In genomic region chr9:56363306-56363705, GRCm38 (mm10) we compare ENCODE assay signal across 24 mouse cellular contexts.
"Had no signal": no experiment of that assay in that cellular context is flagged by ENCODE, and none has a peak within 500 bp of the region (broad histone marks: within the 10 kb centered on the region; RNA-seq: fewer than 3 reads in every experiment).

No protein-coding gene starts in this region.

- DNase-seq: gastrocnemius, adult 2 months; gastrocnemius, postnatal 10 days; gastrocnemius, postnatal 25 days; heart, adult 18-20 months; heart, postnatal 10 days; heart, postnatal 4 days; kidney, adult 18-20 months; kidney, adult 8-10 months; kidney, postnatal 10 days; kidney, postnatal 36 days; layer of hippocampus, adult 9-11 months; layer of hippocampus, postnatal 36 days; left cerebral cortex, postnatal 4 days had no signal

- H3K9ac ChIP-seq: heart, embryonic 12.5 days; hindbrain, embryonic 12.5 days; hindbrain, embryonic 14.5 days; intestine, embryonic 15.5 days; limb, embryonic 13.5 days; limb, embryonic 15.5 days had no signal

- H3K27ac ChIP-seq: gastrocnemius, adult 2 months; heart, embryonic 10.5 days; hindbrain, embryonic 10.5 days; hindbrain, embryonic 12.5 days; hindbrain, embryonic 14.5 days; intestine, embryonic 15.5 days; limb, embryonic 13.5 days; limb, embryonic 15.5 days had no signal

- H3K36me3 ChIP-seq: hindbrain, embryonic 10.5 days; hindbrain, embryonic 12.5 days; intestine, embryonic 15.5 days; limb, embryonic 13.5 days; limb, embryonic 15.5 days had no signal

- H3K9me3 ChIP-seq: heart, embryonic 10.5 days; heart, embryonic 12.5 days; hindbrain, embryonic 10.5 days; hindbrain, embryonic 12.5 days; intestine, embryonic 15.5 days; limb, embryonic 13.5 days; limb, embryonic 15.5 days had no signal

- H3K27me3 ChIP-seq: heart, embryonic 12.5 days; hindbrain, embryonic 12.5 days; intestine, embryonic 15.5 days; limb, embryonic 13.5 days; limb, embryonic 15.5 days had no signal

- H3K4me1 ChIP-seq: hindbrain, embryonic 10.5 days; hindbrain, embryonic 12.5 days; limb, embryonic 13.5 days; limb, embryonic 15.5 days had no signal

- H3K4me2 ChIP-seq: heart, embryonic 12.5 days; hindbrain, embryonic 12.5 days; hindbrain, embryonic 14.5 days; intestine, embryonic 15.5 days; limb, embryonic 13.5 days; limb, embryonic 15.5 days had no signal

- ATAC-seq: hindbrain, embryonic 16.5 days; inflammation-experienced regulatory T-cells, adult 6 months; intestine, embryonic 15.5 days; intestine, postnatal 0 days had no signal

- H3K4me3 ChIP-seq: gastrocnemius, adult 2 months; heart, embryonic 10.5 days; heart, embryonic 12.5 days; hindbrain, embryonic 10.5 days; hindbrain, embryonic 12.5 days; intestine, embryonic 15.5 days; limb, embryonic 13.5 days; limb, embryonic 15.5 days had no signal
